In the genomic region with DNA sequence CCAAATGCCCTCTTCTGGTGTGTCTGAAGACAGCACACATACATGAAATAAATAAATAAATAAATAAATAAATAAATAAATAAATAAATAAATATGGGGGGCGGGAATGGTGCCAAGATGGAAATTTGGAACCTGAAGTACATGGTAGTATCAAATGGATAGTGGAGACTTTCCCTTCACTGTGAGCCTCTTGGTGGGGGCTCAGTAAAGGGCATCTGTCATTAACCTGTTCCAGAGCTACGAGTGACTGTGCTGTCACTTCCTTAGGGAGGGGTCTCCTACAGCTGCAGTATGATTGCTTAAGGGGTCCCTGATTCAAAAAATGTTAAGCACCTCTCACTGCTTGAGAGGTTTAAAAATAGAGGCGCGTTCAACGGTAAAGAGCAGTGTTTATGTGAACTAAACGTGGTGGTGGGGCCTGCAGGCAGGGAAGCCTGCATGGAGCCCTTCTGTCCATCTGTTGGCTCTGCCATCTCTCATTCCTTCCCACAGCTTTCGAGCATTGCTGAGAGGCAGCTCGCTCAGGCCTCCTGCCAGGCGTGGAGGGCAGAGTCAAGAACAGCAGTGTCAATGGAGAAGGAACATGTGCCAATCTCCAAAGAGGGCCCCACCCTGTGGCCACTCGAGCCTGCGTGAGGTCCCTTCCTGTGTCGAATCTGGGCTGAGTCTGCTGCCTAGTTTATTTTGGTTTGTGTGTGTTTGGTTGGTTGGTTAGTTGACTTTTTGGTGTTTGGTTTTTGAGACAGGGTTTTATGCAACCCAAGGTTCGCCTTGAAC, we compare ENCODE assay signal across 12 mouse cellular contexts. TPM values are rescaled to one million over a fixed set of nuclear protein-coding genes. Genes with fewer than 3 reads are reported as not detected.
DNase-seq lines count a peak whose midpoint lies in the region; ATAC-seq lines count a peak whose summit lies in the region.
"Had no signal": no experiment of that assay in that cellular context is flagged by ENCODE, and none has a peak within 500 bp of the region (broad histone marks: within the 10 kb centered on the region; RNA-seq: fewer than 3 reads in every experiment).

No protein-coding gene starts in this region.

- H3K4me2 ChIP-seq in embryonic facial prominence, embryonic 14.5 days (ENCODE audit: low read depth, low read length): no peak overlapping the region
- peak overlapping the region; percentile 31; the same call in 1 of the 2 replicates for H3K4me2 ChIP-seq in heart, embryonic 13.5 days
- H3K4me2 ChIP-seq in lung, embryonic 15.5 days: no peak overlapping the region
- H3K4me2 ChIP-seq: intestine, embryonic 15.5 days; limb, embryonic 13.5 days; neural tube, embryonic 12.5 days had no signal

- no peak for ATAC-seq in embryonic facial prominence, embryonic 14.5 days (ENCODE audit: low read depth)
- ATAC-seq in heart, embryonic 13.5 days (ENCODE audit: extremely low read depth, insufficient number of reproducible peaks, low FRiP score, low TSS enrichment): no peak
- peak; percentile 32; the same call in 1 of the 2 replicates for ATAC-seq in lung, embryonic 15.5 days (ENCODE audit: borderline replicate concordance, extremely low read depth, low FRiP score, low TSS enrichment)
- ATAC-seq: intestine, embryonic 15.5 days had no signal

- peaks cover 5% of the 10 kb centered on the region for H3K27me3 ChIP-seq in embryonic facial prominence, embryonic 14.5 days (replicated peaks; ENCODE audit: control insufficient read depth, insufficient read depth, low read length)
- H3K27me3 ChIP-seq in embryonic facial prominence, embryonic 10.5 days (replicated peaks; ENCODE audit: low read depth, poor library complexity, severe bottlenecking): peaks cover 21% of the 10 kb centered on the region
- H3K27me3 ChIP-seq in heart, embryonic 13.5 days (replicated peaks): peaks cover 9% of the 10 kb centered on the region; the same call in 1 of the 2 replicates
- H3K27me3 ChIP-seq in lung, embryonic 15.5 days: peaks cover under 1% of the 10 kb centered on the region; the same call in 1 of the 2 replicates

- 81% methylated on average over 13 of the region's 13 CpGs for WGBS in embryonic facial prominence, embryonic 14.5 days
- 82% methylated on average over 13 of the region's 13 CpGs for WGBS in embryonic facial prominence, embryonic 10.5 days
- 37% methylated on average over 13 of the region's 13 CpGs for WGBS in heart, embryonic 13.5 days
- WGBS in lung, embryonic 15.5 days: 37% methylated on average over 13 of the region's 13 CpGs

- H3K27ac ChIP-seq in embryonic facial prominence, embryonic 14.5 days (replicated peaks; ENCODE audit: low read depth, low read length): no peak overlapping the region
- H3K27ac ChIP-seq in embryonic facial prominence, embryonic 10.5 days (replicated peaks): no peak overlapping the region
- peak overlapping the region; percentile 87 for H3K27ac ChIP-seq in heart, embryonic 13.5 days (replicated peaks)
- peak overlapping the region; percentile 45 for H3K27ac ChIP-seq in lung, embryonic 15.5 days
- H3K27ac ChIP-seq: intestine, embryonic 15.5 days; limb, embryonic 13.5 days; neural tube, embryonic 12.5 days had no signal

- H3K36me3 ChIP-seq in embryonic facial prominence, embryonic 14.5 days (ENCODE audit: control insufficient read depth, insufficient read depth, low read length): no peaks in the 10 kb centered on the region
- no peaks in the 10 kb centered on the region for H3K36me3 ChIP-seq in embryonic facial prominence, embryonic 10.5 days (replicated peaks)
- no peaks in the 10 kb centered on the region for H3K36me3 ChIP-seq in heart, embryonic 13.5 days
- no peaks in the 10 kb centered on the region for H3K36me3 ChIP-seq in lung, embryonic 15.5 days
- H3K36me3 ChIP-seq: intestine, embryonic 15.5 days; limb, embryonic 13.5 days; neural tube, embryonic 12.5 days had no signal

- DNase-seq in embryonic facial prominence, embryonic 14.5 days (ENCODE audit: low spot score): peak; percentile 35
- DNase-seq in embryonic facial prominence, embryonic 10.5 days (ENCODE audit: low spot score): no peak
- peak; percentile 88 to 95 for DNase-seq in cerebellum, adult 18-20 months
- no peak for DNase-seq in thymus, postnatal 4 days
- no peak for DNase-seq in adrenal gland, postnatal 36 days
- no peak for DNase-seq in yolk sac, embryonic 10.5 days (ENCODE audit: low spot score)
- DNase-seq: spleen, adult 18-20 months had no signal

- 0 out of 2 replicates have a peak, but pooled peaks cover 6% of the 10 kb centered on the region for H3K4me1 ChIP-seq in embryonic facial prominence, embryonic 14.5 days (ENCODE audit: control insufficient read depth, insufficient read depth, low read length)
- H3K4me1 ChIP-seq in embryonic facial prominence, embryonic 10.5 days: peaks cover 16% of the 10 kb centered on the region
- H3K4me1 ChIP-seq in heart, embryonic 13.5 days: peaks cover 54% of the 10 kb centered on the region
- peaks cover 21% of the 10 kb centered on the region for H3K4me1 ChIP-seq in lung, embryonic 15.5 days

- H3K9ac ChIP-seq in embryonic facial prominence, embryonic 14.5 days (ENCODE audit: low read depth, low read length): no peak overlapping the region
- H3K9ac ChIP-seq in heart, embryonic 13.5 days: peak overlapping the region; percentile 10; the same call in 1 of the 2 replicates
- no peak overlapping the region for H3K9ac ChIP-seq in lung, embryonic 15.5 days
- H3K9ac ChIP-seq: intestine, embryonic 15.5 days; limb, embryonic 13.5 days; neural tube, embryonic 12.5 days had no signal

- no peak overlapping the region for H3K4me3 ChIP-seq in embryonic facial prominence, embryonic 14.5 days (ENCODE audit: low read depth, low read length)
- no peak overlapping the region for H3K4me3 ChIP-seq in embryonic facial prominence, embryonic 10.5 days
- H3K4me3 ChIP-seq in heart, embryonic 13.5 days: no peak overlapping the region
- H3K4me3 ChIP-seq in lung, embryonic 15.5 days: no peak overlapping the region
- H3K4me3 ChIP-seq: intestine, embryonic 15.5 days; limb, embryonic 13.5 days; neural tube, embryonic 12.5 days had no signal

- no peaks in the 10 kb centered on the region for H3K9me3 ChIP-seq in embryonic facial prominence, embryonic 14.5 days (ENCODE audit: control insufficient read depth, low read length)
- H3K9me3 ChIP-seq in embryonic facial prominence, embryonic 10.5 days: no peaks in the 10 kb centered on the region
- no peaks in the 10 kb centered on the region for H3K9me3 ChIP-seq in heart, embryonic 13.5 days
- H3K9me3 ChIP-seq in lung, embryonic 15.5 days: no peaks in the 10 kb centered on the region
- H3K9me3 ChIP-seq: intestine, embryonic 15.5 days; limb, embryonic 13.5 days; neural tube, embryonic 12.5 days had no signal

RNA-seq across cellular contexts. Expression of gene Rtn4rl1, which starts 46.8 kb away (rescaled TPM):
- polyA plus RNA-seq in embryonic facial prominence, embryonic 14.5 days (2014; fragmentation: Nextera tagmentation; extraction: Ambion mirVana): 4.9 TPM in 2 replicates
- 1.5 and 2.1 TPM in 2 replicates for polyA plus RNA-seq in embryonic facial prominence, embryonic 10.5 days (2016; fragmentation: Nextera tagmentation; extraction: Ambion mirVana)
- 10.2 and 12.4 TPM in 2 replicates for polyA plus RNA-seq in heart, embryonic 13.5 days (2015; fragmentation: Nextera tagmentation; extraction: Ambion mirVana)
- 1.8 and 3.3 TPM in 2 replicates for polyA plus RNA-seq in lung, embryonic 15.5 days (2015; fragmentation: Nextera tagmentation; extraction: Ambion mirVana)
- total RNA-seq in adrenal gland, postnatal 36 days (2021): 10 to 100 TPM; 37.3 to 53.0 TPM

RNA-seq across cellular contexts. Expression of gene Dph1, which starts 49.3 kb away (rescaled TPM):
- polyA plus RNA-seq in embryonic facial prominence, embryonic 14.5 days (2014; fragmentation: Nextera tagmentation; extraction: Ambion mirVana): 22.5 and 23.8 TPM in 2 replicates
- 24.9 and 29.2 TPM in 2 replicates for polyA plus RNA-seq in embryonic facial prominence, embryonic 10.5 days (2016; fragmentation: Nextera tagmentation; extraction: Ambion mirVana)
- polyA plus RNA-seq in heart, embryonic 13.5 days (2015; fragmentation: Nextera tagmentation; extraction: Ambion mirVana): 19.3 and 21.3 TPM in 2 replicates
- 20.4 and 21.0 TPM in 2 replicates for polyA plus RNA-seq in lung, embryonic 15.5 days (2015; fragmentation: Nextera tagmentation; extraction: Ambion mirVana)
- total RNA-seq in adrenal gland, postnatal 36 days (2021): 10 to 100 TPM; 29.8 to 30.6 TPM

Comparison
In these comparisons a context has a peak if more than half of its experiments do, and no peak if none do; other contexts are left out.
1. DNase-seq: peak in embryonic facial prominence, embryonic 14.5 days (single experiment) and cerebellum, adult 18-20 months (2 of 2); none in embryonic facial prominence, embryonic 10.5 days (single experiment), thymus, postnatal 4 days (single experiment), adrenal gland, postnatal 36 days (0 of 2) and yolk sac, embryonic 10.5 days (single experiment).
2. H3K27ac ChIP-seq: peak in heart, embryonic 13.5 days (single experiment) and lung, embryonic 15.5 days (single experiment); none in embryonic facial prominence, embryonic 14.5 days (single experiment) and embryonic facial prominence, embryonic 10.5 days (single experiment).